Mouse (Mus musculus): ENCODE results near the gene Wfdc21.

DNA sequence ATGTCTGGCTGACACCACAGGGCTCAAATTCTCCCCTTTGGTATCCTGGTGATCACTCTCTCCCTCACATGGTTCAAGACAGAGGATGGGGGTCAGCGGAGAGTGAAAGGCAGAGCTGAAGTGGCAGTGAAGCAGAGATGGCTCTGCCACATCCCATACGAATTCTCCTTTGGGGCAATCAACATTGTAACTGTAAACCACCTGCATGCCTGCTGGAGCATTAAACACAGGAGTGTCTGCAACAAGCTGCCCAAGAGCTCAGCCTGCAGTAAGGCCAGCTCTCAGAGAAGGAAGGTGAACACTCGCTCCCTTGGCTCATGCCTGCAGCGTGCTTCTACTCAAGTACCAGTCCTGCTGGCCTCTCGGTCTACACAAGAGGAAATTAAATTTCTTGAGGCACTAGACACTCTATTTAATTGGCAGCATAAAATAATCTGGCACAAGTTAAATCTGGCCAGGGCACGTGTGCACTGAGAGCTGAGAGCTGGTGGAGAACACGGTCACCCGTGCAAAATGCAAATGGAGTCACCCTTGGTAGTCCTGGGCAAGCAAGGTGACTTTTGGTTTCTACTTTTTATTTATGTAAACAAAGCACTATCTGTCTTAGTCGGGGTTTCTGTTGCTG lies 3.9 kb upstream of the Wfdc21 start:
- TF ChIP-seq CTCF (IDR thresholded peaks at IDR 0.05; ENCODE audit: insufficient read depth, low read depth, low read length) (no peak), POLR2A (IDR thresholded peaks at IDR 0.05; ENCODE audit: insufficient read depth, low read depth, low read length) (no peak)

Measured in olfactory bulb, adult 2 months (tissue).